Mouse (Mus musculus): ENCODE results near the gene Atxn1. TPM values are rescaled to one million over a fixed set of nuclear protein-coding genes. Genes with fewer than 3 reads are reported as not detected.

Atxn1 gene
- polyA plus RNA-seq, 1 experiment from 2014 or later = 8.1 TPM

- Histone ChIP-seq H3K4me3 (no peak overlapping the region), H3K4me1 (replicated peaks) (peaks cover 5% of the 10 kb centered on the region), H3K9me3 (replicated peaks) (no peaks in the 10 kb centered on the region), H3K27me3 (no peaks in the 10 kb centered on the region), H3K9ac (no peak overlapping the region), H3K27ac (no peak overlapping the region), H3K4me2 (no peak overlapping the region), H3K36me3 (no peaks in the 10 kb centered on the region)
- WGBS = 90% methylated on average over 5 of the region's 5 CpGs
- no peak for ATAC-seq (replicated peaks; ENCODE audit: insufficient number of reproducible peaks, insufficient read depth, low FRiP score, low read depth)
These were observed 306.5 kb downstream of the Atxn1 start for GRCm38 (mm10) chr13:45658343-45658742.

- Histone ChIP-seq H3K27me3 (no peaks in the 10 kb centered on the region), H3K4me1 (replicated peaks) (peaks cover under 1% of the 10 kb centered on the region; the same call in 1 of the 2 replicates), H3K4me2 (no peak overlapping the region), H3K4me3 (no peak overlapping the region), H3K9ac (no peak overlapping the region), H3K9me3 (replicated peaks) (0 out of 2 replicates have a peak, but pooled peaks cover 3% of the 10 kb centered on the region), H3K27ac (no peak overlapping the region), H3K36me3 (no peaks in the 10 kb centered on the region)
- 97% methylated on average over 1 of the region's 1 CpGs for WGBS
- no peak for ATAC-seq (replicated peaks; ENCODE audit: insufficient number of reproducible peaks, insufficient read depth, low FRiP score, low read depth)
These were observed 307.6 kb downstream of the Atxn1 start for GRCm38 (mm10) chr13:45657176-45657575.

- ATAC-seq (replicated peaks; ENCODE audit: insufficient number of reproducible peaks, insufficient read depth, low FRiP score, low read depth) = no peak
- Histone ChIP-seq H3K4me3 (no peak overlapping the region), H3K36me3 (no peaks in the 10 kb centered on the region), H3K4me2 (no peak overlapping the region), H3K4me1 (replicated peaks) (no peaks in the 10 kb centered on the region), H3K27me3 (no peaks in the 10 kb centered on the region), H3K9me3 (replicated peaks) (peaks cover 3% of the 10 kb centered on the region; the same call in 1 of the 2 replicates), H3K27ac (no peak overlapping the region), H3K9ac (no peak overlapping the region)
- WGBS = 59% methylated on average over 10 of the region's 10 CpGs
These were observed 313.1 kb downstream of the Atxn1 start for GRCm38 (mm10) chr13:45651652-45652241.

GRCm38 (mm10) chr13:45649197-45649812 lies 315.5 kb downstream of the Atxn1 start:
- H3K27me3 ChIP-seq = no peaks in the 10 kb centered on the region
- H3K4me1 ChIP-seq (replicated peaks) = peaks cover 8% of the 10 kb centered on the region
- peaks cover 3% of the 10 kb centered on the region; the same call in 1 of the 2 replicates for H3K9me3 ChIP-seq (replicated peaks)
- WGBS = 53% methylated on average over 4 of the region's 4 CpGs
- H3K27ac ChIP-seq = no peak overlapping the region
- ATAC-seq (replicated peaks; ENCODE audit: insufficient number of reproducible peaks, insufficient read depth, low FRiP score, low read depth) = no peak
- H3K9ac ChIP-seq = no peak overlapping the region
- H3K4me3 ChIP-seq = no peak overlapping the region
- no peaks in the 10 kb centered on the region for H3K36me3 ChIP-seq
- H3K4me2 ChIP-seq = no peak overlapping the region

- Histone ChIP-seq H3K9me3 (replicated peaks) (no peaks in the 10 kb centered on the region; the same call in 1 of the 2 replicates), H3K4me2 (no peak overlapping the region), H3K4me3 (no peak overlapping the region), H3K9ac (no peak overlapping the region), H3K27me3 (no peaks in the 10 kb centered on the region), H3K27ac (no peak overlapping the region), H3K36me3 (no peaks in the 10 kb centered on the region), H3K4me1 (replicated peaks) (peaks cover 36% of the 10 kb centered on the region)
- no peak for ATAC-seq (replicated peaks; ENCODE audit: insufficient number of reproducible peaks, insufficient read depth, low FRiP score, low read depth)
- WGBS = 59% methylated on average over 6 of the region's 6 CpGs
These were observed 320.9 kb downstream of the Atxn1 start for GRCm38 (mm10) chr13:45643780-45644395.

- Histone ChIP-seq H3K27ac (peak overlapping the region; percentile 72), H3K4me2 (peak overlapping the region; percentile 17; the same call in 1 of the 2 replicates)
These were observed 321.9 kb downstream of the Atxn1 start for GRCm38 (mm10) chr13:45642913-45643312.

GRCm38 (mm10) chr13:45640431-45640830 lies 324.4 kb downstream of the Atxn1 start:
- no peak overlapping the region for H3K9ac ChIP-seq
- no peaks in the 10 kb centered on the region for H3K36me3 ChIP-seq
- ATAC-seq (replicated peaks; ENCODE audit: insufficient number of reproducible peaks, insufficient read depth, low FRiP score, low read depth) = no peak
- H3K4me2 ChIP-seq = no peak overlapping the region
- no peak overlapping the region for H3K4me3 ChIP-seq
- no peak overlapping the region for H3K27ac ChIP-seq
- no peaks in the 10 kb centered on the region for H3K27me3 ChIP-seq
- no peaks in the 10 kb centered on the region for H3K9me3 ChIP-seq (replicated peaks)
- 39% methylated on average over 5 of the region's 5 CpGs for WGBS
- H3K4me1 ChIP-seq (replicated peaks) = peaks cover 35% of the 10 kb centered on the region

More at GRCm38 (mm10) chr13:45642913-45643312, 321.9 kb downstream of the Atxn1 start:
- no peaks in the 10 kb centered on the region; the same call in 1 of the 2 replicates for H3K9me3 ChIP-seq (replicated peaks)
- no peak overlapping the region for H3K9ac ChIP-seq
- H3K27me3 ChIP-seq = no peaks in the 10 kb centered on the region
- no peaks in the 10 kb centered on the region for H3K36me3 ChIP-seq
- 39% methylated on average over 7 of the region's 7 CpGs for WGBS
- H3K4me3 ChIP-seq = no peak overlapping the region
- peaks cover 36% of the 10 kb centered on the region for H3K4me1 ChIP-seq (replicated peaks)
- ATAC-seq (replicated peaks; ENCODE audit: insufficient number of reproducible peaks, insufficient read depth, low FRiP score, low read depth) = no peak; the same call in 1 of the 2 replicates

- H3K4me3 ChIP-seq = no peak overlapping the region
- no peak for ATAC-seq (replicated peaks; ENCODE audit: insufficient number of reproducible peaks, insufficient read depth, low FRiP score, low read depth)
- no peak overlapping the region for H3K4me2 ChIP-seq
- WGBS = 81% methylated on average over 1 of the region's 1 CpGs
- H3K4me1 ChIP-seq (replicated peaks) = peaks cover 25% of the 10 kb centered on the region
- no peaks in the 10 kb centered on the region for H3K27me3 ChIP-seq
- no peaks in the 10 kb centered on the region for H3K9me3 ChIP-seq (replicated peaks)
- no peaks in the 10 kb centered on the region for H3K36me3 ChIP-seq
- H3K9ac ChIP-seq = no peak overlapping the region
- H3K27ac ChIP-seq = no peak overlapping the region
These were observed 326.5 kb downstream of the Atxn1 start for GRCm38 (mm10) chr13:45638281-45638680.

- Histone ChIP-seq H3K27ac (no peak overlapping the region), H3K4me3 (no peak overlapping the region), H3K4me1 (replicated peaks) (peaks cover 16% of the 10 kb centered on the region), H3K4me2 (no peak overlapping the region), H3K27me3 (no peaks in the 10 kb centered on the region), H3K9ac (no peak overlapping the region), H3K9me3 (replicated peaks) (no peaks in the 10 kb centered on the region), H3K36me3 (no peaks in the 10 kb centered on the region)
- 48% methylated on average over 8 of the region's 8 CpGs for WGBS
- ATAC-seq (replicated peaks; ENCODE audit: insufficient number of reproducible peaks, insufficient read depth, low FRiP score, low read depth) = no peak
These were observed 327.5 kb downstream of the Atxn1 start for GRCm38 (mm10) chr13:45637324-45637723.

- no peaks in the 10 kb centered on the region for H3K36me3 ChIP-seq
- peak overlapping the region; percentile 39; the same call in 1 of the 2 replicates for H3K27ac ChIP-seq
- H3K27me3 ChIP-seq = no peaks in the 10 kb centered on the region
- H3K9ac ChIP-seq = no peak overlapping the region
- no peak overlapping the region for H3K4me2 ChIP-seq
- 55% methylated on average over 3 of the region's 3 CpGs for WGBS
- H3K9me3 ChIP-seq (replicated peaks) = no peaks in the 10 kb centered on the region
- H3K4me3 ChIP-seq = no peak overlapping the region
- ATAC-seq (replicated peaks; ENCODE audit: insufficient number of reproducible peaks, insufficient read depth, low FRiP score, low read depth) = no peak
- H3K4me1 ChIP-seq (replicated peaks) = peaks cover 13% of the 10 kb centered on the region
These were observed 328.4 kb downstream of the Atxn1 start for GRCm38 (mm10) chr13:45636435-45636834.

GRCm38 (mm10) chr13:45633918-45634317 lies 330.9 kb downstream of the Atxn1 start:
- Histone ChIP-seq H3K4me1 (replicated peaks) (peaks cover 5% of the 10 kb centered on the region; the same call in 1 of the 2 replicates), H3K9ac (no peak overlapping the region), H3K9me3 (replicated peaks) (no peaks in the 10 kb centered on the region), H3K4me3 (no peak overlapping the region), H3K27me3 (no peaks in the 10 kb centered on the region), H3K4me2 (no peak overlapping the region), H3K36me3 (no peaks in the 10 kb centered on the region), H3K27ac (no peak overlapping the region)
- ATAC-seq (replicated peaks; ENCODE audit: insufficient number of reproducible peaks, insufficient read depth, low FRiP score, low read depth) = no peak
